Mouse (Mus musculus): ENCODE measurements around the gene Dffa. TPM values are rescaled to one million over a fixed set of nuclear protein-coding genes. Genes with fewer than 3 reads are reported as not detected.

Gene Dffa
- 10 to 100 TPM; 17.0 to 19.7 TPM for total RNA-seq (2023)

GRCm38 (mm10) chr4:149103875-149104561, at the start of gene Dffa:
Gene Dffa (plus strand): TSS chr4:149104146.

GRCm38 (mm10) chr4:149099369-149100017, 4.5 kb upstream of the Dffa start, which contains the start of gene Pex14:
Gene Pex14 (minus strand): TSS chr4:149099876.

GRCm38 (mm10) chr4:149126663-149127062, 22.7 kb downstream of the Dffa start, which contains the start of gene Cort:
Gene Cort (minus strand): TSS chr4:149126763.

GRCm38 (mm10) chr4:149136982-149137770, 33.2 kb downstream of the Dffa start, which contains the start of gene Cenps:
Gene Cenps (minus strand): TSS chr4:149137629.

GRCm38 (mm10) chr4:149166215-149166946, 62.4 kb downstream of the Dffa start, which contains the start of gene Pgd:
Gene Pgd (minus strand): TSS chr4:149166771.

Other genes starting within 250 kb of the Dffa start
- 10 to 100 TPM; 17.4 to 17.5 TPM for gene Pex14, start 4.3 kb upstream of the Dffa start, total RNA-seq (2023)
- 1 to 10 TPM in 1 of 2 experiments, not detected in 1; 1.6 TPM for gene Cort, start 22.6 kb downstream of the Dffa start, total RNA-seq (2023)
- 10 to 100 TPM; 15.2 to 15.4 TPM for gene Cenps, start 33.5 kb downstream of the Dffa start, total RNA-seq (2023)
- gene Pgd, start 62.6 kb downstream of the Dffa start, total RNA-seq (2023): 100 to 1,000 TPM; 739 to 743 TPM
- 10 to 100 TPM; 59.8 to 61.1 TPM for gene Kif1b, start 203.5 kb downstream of the Dffa start, total RNA-seq (2023)

Measured in neutrophil, adult 59 days (primary cell).